Mouse (Mus musculus): Measurements from ENCODE around the gene Zbtb9.

Gene Zbtb9

GRCm38 (mm10) chr17:26971247-26971905 is 1.6 kb upstream of the Zbtb9 start:
- no peak for DNase-seq (ENCODE audit: low read depth)

DNA sequence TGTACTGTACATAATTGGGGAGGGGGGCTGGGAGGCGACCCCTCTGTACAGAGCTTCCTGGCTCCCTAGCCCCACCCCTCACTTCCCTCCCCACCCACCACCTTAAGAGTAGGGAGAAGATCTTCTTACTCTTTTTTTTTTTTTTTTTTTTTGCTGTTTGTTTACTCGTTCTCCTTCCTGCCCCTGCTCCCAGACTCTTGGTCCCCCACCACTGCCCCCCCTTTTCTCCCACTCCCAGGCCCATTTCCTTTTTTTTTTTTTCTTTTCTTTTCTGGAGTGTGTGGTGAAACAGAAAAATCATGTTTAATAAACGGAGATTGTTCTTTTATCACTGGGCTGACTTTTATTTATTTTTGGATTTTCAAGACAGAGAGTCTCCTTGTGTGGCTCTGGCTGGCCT is 860 bp upstream of the Zbtb9 start:
- no peak for DNase-seq (ENCODE audit: low read depth)

GRCm38 (mm10) chr17:26974547-26974946 is 1.6 kb downstream of the Zbtb9 start:
- no peak for DNase-seq (ENCODE audit: low read depth)

DNA sequence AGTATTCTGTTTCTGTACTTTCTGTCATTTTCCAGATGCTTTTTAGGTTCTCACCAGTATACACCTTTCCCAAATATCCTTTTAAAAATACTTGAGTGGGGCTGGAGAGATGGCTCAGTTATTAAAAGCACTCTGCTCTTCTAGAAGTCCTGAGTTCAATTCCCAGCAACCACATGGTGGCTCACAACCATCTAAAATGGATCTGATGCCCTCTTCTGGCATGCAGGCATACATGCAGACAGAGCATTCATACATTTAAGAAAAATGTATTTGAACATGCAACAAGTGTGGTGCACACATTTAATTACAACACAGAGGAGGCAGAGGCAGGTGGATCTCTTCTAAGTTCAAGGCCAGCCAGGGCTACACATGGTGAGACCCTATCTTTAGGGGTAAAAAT is 2.4 kb downstream of the Zbtb9 start:
- no peak for DNase-seq (ENCODE audit: low read depth)

- peak; percentile 54 for DNase-seq (ENCODE audit: low read depth)
These were observed 4.4 kb downstream of the Zbtb9 start for GRCm38 (mm10) chr17:26977354-26977753.

DNA sequence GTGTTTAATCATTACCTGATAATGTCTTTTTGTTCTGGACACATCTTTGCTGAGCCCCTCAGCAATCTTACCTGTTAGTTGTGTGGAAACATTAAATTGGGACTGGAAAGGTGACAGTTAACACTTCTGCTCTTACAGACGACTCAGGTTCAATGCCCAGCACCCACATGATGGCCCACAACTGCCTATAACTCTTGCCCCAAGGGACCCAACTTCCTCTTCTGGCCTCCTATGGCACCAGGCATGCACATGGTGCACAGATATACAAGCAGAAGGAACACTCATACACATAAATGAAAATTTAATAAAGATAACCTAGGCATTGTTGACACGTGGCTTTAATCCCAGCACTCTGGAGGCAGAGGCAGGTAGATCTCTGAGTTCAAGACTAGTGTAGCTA is 6.5 kb downstream of the Zbtb9 start:
- DNase-seq (ENCODE audit: low read depth) = no peak

DNA sequence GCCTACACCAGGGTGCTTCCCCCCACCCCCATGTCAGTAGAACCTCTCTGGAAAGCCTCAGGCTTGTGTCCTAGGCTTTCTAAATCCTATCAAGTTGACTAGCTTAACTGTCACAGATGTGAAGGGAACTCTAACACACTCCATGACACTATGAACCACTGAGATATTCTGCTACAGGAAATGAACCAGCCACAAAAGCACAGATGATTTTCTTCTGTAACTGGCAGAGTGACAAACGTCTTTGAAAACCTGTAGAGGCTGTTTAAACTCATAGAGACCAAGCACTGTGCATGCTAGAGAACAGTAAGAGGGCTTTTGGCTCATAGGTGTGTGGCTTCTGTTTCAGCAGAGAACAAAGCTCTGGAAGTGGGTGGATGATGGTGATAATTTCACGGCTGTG is 8.1 kb downstream of the Zbtb9 start:
- peak; percentile 82 for DNase-seq (ENCODE audit: low read depth)

GRCm38 (mm10) chr17:26983382-26983781 is 10.4 kb downstream of the Zbtb9 start:
- DNase-seq (ENCODE audit: low read depth) = no peak

GRCm38 (mm10) chr17:26985503-26986179 is 12.7 kb downstream of the Zbtb9 start:
- DNase-seq (ENCODE audit: low read depth) = no peak

DNA sequence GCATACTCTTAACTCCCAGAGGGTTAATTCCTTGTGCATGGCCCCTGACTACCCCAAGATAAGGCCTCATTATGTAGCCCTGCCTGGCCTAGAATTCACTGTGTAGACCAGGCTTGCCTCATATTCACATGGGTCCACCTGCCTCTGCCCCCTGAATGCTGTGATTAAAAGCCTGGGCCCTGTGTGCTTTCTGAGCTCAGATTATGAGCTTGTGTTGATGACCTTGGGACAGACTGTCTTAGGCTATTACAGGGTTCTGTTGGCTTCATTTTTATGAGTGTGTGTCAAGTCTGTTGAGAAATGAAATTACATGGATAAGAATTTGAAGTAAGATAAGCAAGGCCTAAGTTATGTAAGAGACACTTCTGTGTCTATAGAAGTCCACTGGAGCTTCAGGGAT is 17.6 kb downstream of the Zbtb9 start:
- DNase-seq (ENCODE audit: low read depth) = no peak

DNA sequence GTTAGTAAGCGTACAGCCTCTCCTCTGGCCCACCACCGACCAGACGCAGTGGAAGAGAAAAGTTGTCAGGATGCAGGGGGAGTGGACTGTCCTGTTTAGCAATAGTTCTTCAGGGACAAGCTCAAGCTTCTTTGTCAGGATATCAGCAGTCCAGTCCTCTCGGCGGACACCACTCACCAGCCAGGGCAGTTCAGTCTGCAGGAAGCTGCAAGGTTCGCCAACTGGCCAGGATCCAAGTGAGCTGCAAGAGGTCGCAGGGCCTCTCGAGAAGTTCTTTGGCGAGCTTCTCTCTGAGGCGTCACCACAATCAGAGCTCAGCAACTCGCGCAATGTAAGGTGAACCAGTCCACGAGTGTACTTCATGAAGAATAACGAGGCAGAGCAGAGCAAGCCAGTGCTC is 21.4 kb downstream of the Zbtb9 start:
- DNase-seq (ENCODE audit: low read depth) = no peak

DNA sequence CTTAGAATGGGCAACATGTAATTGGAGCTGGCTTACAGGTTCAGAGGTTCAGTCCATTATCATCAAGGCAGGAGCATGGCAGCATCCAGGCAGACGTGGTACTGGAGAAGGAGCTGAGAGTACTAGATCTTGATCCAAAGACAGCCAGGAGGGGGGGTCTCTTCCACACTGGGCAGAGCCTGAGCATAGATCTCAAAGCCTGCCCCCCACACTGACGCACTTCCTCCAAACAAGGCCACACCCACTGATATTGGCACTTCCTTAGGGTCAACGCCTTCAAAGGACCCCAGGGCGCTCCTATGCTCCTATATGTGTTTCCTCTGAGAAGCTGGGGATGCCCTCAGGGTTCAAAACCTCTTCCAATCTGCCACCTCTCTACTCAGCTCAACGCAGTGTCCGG is 22.0 kb downstream of the Zbtb9 start:
- no peak for DNase-seq (ENCODE audit: low read depth)

GRCm38 (mm10) chr17:26995562-26995961 is 22.6 kb downstream of the Zbtb9 start:
- DNase-seq (ENCODE audit: low read depth) = no peak

DNA sequence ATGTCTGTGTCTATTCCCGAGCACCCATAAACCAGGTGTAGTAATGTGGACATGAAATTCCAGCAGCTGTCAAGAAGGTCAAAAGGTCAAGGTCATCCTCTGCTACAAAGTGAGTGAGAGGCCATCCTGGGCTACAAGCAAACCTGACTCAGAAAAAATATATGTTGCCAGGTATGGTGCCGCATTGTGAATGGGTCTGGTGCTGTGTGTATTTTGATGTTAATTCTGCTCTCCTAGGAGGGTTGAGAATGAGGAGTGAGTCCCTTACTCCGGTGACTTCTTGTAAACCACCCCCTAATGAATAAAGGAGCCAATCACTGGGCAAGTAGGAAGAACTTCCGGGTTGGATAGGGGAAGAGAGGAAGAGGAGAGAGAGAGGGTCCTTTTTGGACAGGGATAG is 24.7 kb downstream of the Zbtb9 start:
- no peak for DNase-seq (ENCODE audit: low read depth)

DNA sequence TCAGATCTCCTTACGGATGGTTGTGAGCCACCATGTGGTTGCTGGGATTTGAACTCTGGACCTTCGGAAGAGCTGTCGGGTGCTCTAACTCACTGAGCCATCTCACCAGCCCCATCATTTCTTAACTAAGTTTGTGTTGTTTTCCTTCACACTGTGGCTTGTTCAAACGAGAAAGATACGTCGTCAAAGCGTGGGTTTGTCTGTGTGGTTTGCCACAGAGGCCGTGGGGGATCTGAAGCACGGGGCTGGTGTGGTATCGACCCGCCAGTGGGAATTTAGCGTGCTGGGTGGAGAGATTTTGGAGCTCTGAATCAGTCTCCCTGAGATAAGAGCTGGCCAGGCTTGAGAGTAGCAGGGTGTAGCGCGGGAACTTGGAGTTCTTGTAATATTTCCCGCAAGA is 25.3 kb downstream of the Zbtb9 start:
- DNase-seq (ENCODE audit: low read depth) = peak; percentile 58

- DNase-seq (ENCODE audit: low read depth) = peak; percentile 73
These were observed 27.0 kb downstream of the Zbtb9 start for GRCm38 (mm10) chr17:26999996-27000395.

DNA sequence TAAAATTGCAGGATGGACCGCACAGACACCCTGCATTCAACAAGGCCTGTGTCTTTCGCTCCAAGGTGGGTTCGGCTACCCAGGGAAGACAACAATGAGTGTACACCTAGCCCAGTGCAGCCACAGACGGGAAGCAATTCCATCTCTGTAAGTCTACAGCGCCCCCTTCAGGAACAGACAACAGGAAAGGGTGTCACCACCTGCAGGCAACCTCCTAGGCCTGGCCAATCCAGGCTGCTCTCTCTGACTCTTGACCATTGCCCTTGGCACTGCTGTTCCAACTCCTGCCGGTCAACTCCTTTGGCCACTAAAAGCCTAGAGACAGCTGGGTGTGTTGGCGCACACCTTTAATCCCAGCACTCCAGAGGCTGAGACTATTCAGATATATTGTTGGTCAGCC is 28.2 kb downstream of the Zbtb9 start:
- peak; percentile 76 for DNase-seq (ENCODE audit: low read depth)

GRCm38 (mm10) chr17:27001889-27002288 is 28.9 kb downstream of the Zbtb9 start:
- DNase-seq (ENCODE audit: low read depth) = peak; percentile 74

GRCm38 (mm10) chr17:27004431-27004830 is 31.5 kb downstream of the Zbtb9 start:
- DNase-seq (ENCODE audit: low read depth) = peak; percentile 73

- no peak for DNase-seq (ENCODE audit: low read depth)
These were observed 32.0 kb downstream of the Zbtb9 start for GRCm38 (mm10) chr17:27004903-27005485.

- DNase-seq (ENCODE audit: low read depth) = no peak
These were observed 32.7 kb downstream of the Zbtb9 start for GRCm38 (mm10) chr17:27005644-27006043.

DNA sequence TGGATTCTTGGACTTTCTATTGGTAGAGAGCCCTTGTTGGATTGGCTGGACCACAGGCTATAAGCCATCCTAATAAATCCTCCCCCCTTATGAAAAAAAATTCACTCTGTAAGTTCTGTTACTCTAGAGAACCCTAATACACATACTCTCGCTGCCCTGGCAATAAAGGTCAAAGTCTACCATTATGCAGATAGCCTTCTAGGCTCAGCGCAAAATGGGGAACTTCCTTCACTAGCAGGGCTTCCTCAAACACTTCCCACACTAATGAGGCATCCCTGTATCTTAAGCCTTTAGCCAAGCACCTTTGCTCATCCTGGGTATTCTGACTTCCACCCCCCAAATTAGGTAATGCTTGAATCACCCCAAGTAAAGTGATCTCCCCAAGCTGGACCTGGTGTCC is 35.3 kb downstream of the Zbtb9 start:
- DNase-seq (ENCODE audit: low read depth) = no peak

GRCm38 (mm10) chr17:27011167-27011566 is 38.2 kb downstream of the Zbtb9 start:
- no peak for DNase-seq (ENCODE audit: low read depth)
